Mouse (Mus musculus): ENCODE measurements around the gene Cyp24a1.
A peak's percentile ranks its signal among the peaks of the same experiment; 100 is the strongest.

Gene Cyp24a1

DNA sequence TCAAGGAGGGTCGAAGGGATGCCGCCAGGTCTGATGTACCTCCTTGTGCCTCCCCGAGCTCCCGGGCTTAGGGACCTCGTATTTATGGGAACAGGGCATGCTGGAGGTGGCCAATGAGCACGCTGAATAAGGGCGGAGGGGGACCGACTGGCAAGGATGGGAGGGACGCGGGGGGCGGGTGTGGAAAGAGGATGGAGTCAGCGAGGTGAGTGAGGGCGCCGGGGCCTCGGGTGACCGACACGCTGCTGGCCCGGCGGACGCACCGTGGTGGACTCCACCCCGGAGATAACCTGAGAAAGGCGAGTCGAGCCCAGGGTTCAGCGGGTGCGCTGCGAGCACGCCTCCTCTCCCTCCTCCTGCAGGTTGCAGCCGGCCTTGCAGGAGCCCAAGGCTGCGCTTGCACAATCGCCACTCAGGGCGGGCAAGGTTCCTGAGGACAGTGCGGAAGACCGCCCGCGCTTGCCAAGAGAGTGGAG is at the start of gene Cyp24a1:
Gene Cyp24a1, minus strand, starts transcription at position 55 of the 476 bp plus-strand sequence.
- no peak for DNase-seq (ENCODE audit: low spot score in 2 of 2)

DNA sequence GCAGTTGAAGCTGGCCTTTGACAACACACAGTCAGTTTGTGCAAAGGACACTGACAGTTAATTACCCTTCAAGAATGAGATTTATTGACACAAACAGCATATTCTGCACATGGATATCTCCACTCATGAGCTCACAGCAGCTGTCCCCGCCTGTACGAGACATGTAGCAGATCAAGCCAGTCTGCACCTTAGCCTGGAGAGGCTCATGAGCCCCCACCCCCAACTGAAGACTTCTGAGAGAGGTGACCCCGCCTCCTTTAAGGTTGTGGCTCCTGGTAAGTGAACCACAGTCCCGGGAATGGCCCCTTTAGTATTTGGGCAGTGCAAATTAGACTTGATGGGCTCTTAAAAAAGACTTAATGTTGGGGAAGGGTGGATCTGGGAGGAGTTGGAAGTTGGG is 48.8 kb upstream of the Cyp24a1 start:
- no peak for DNase-seq (ENCODE audit: low spot score in 2 of 2)

DNA sequence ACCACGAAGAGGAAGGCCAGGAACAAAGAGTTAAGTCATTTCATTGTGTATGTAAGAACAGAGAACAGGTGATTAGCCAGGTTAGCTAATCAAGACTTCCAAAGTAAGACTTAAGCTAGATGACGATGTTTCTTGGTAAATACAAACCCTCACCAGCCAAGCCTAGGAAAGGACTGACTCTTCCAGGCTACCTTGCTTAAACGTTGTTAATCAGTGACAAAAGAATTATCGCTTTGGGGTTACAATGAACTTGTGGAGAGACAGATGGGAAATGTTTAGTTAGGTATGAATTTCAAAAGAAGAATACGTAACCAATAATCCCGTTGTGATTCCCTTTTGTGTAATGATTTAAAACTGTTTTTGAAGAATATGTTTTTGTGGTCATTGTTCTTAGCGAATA is 48.0 kb upstream of the Cyp24a1 start:
- DNase-seq (ENCODE audit: low spot score in 2 of 2): no peak

- DNase-seq (ENCODE audit: low spot score in 2 of 2): no peak
These were observed 47.2 kb upstream of the Cyp24a1 start for GRCm38 (mm10) chr2:170544159-170544558.

GRCm38 (mm10) chr2:170543625-170544024 is 46.7 kb upstream of the Cyp24a1 start:
- DNase-seq (ENCODE audit: low spot score in 2 of 2): no peak

DNA sequence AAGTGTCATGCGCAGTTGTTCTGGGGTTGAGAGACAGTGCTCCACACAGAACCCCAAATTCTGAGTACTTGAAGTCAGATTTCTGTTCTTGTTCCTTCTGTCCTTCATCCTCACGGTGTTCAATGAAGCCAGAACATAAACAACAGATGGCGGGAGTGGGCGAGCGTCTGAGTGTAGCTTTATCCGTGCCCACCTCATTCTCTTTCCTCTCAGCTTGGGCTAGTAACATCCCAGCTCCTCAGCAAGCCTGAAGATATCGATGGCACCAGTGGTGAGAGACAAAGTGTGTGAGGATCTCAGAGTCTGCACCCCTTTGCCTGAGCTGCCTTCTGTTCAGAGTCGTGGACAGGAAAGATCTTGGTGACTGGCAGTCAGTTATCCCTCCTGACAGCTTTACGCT is 42.3 kb upstream of the Cyp24a1 start:
- DNase-seq (ENCODE audit: low spot score in 2 of 2): peak in 1 of 2 experiments; percentile 30

GRCm38 (mm10) chr2:170535841-170536240 is 38.9 kb upstream of the Cyp24a1 start:
- no peak for DNase-seq (ENCODE audit: low spot score in 2 of 2)

DNA sequence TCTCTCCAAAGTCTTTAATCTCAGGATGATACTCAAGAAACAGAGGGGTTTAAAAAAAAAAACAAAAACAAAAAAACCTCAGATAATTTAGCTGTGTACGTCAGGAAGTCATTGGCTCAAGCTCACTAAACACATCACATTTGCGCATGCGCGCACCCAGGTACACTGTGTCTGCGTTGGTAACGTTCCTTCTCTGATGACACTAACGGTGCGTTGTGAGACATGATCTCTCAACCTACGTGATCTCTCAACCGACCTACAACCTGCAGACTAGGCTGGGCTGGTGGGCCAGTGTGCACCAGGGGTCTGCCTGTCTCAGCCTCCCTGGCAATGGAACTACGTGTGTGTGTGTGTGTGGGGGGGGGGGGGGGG is 37.8 kb upstream of the Cyp24a1 start:
- DNase-seq (ENCODE audit: low spot score in 2 of 2): no peak

DNA sequence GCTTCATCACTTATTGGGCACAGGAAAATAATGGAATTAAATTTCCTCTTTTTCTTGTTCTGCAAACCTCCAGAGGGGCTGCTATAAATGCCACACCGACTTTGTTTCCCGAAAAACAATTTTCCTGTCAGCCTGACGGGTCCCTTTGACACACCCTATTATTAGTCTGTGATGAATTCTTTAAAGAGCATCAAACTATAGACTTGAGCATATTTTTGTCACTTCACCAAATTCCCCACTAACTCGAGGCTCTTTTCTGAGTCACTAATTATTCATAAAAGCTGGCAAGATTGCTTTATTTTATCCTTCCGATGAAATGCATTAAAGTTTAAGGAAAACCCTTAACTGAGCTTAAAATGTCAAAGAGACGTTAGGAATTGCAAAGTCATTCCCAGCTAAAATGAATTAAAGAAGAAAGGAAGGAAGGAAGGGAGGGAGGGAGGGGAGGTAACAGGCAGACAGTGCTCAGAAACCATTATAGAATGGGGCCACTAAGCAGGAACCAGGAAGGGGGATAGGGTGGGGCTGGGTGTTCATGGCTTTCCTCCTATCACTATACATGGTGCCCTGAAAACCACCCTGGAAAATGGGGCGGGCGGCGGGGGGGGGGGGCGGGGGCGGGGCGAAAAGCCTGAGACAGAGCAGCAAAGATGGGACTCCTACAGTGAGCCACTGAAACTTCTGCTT is 37.3 kb upstream of the Cyp24a1 start:
- no peak for DNase-seq (ENCODE audit: low spot score in 2 of 2)

DNA sequence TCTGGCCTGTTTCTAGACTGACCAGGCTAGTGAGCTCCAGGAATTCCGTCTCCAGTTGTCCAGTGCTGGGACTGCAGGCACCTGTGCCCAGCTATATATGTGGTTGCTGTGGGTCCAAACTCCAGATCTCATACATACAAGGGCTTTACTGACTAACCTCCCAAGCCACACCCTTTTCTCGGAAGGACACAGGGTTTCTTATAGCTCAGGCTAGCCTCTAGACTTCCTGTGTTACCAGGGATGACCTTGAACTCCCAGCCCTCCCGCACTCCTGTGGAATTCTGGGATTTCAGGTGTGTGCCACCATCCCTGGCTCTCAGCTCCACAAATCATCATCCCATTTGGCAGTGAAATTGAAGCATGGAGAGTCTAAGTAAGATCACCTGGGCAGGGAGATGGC is 33.3 kb upstream of the Cyp24a1 start:
- no peak for DNase-seq (ENCODE audit: low spot score in 2 of 2)

GRCm38 (mm10) chr2:170529766-170530165 is 32.8 kb upstream of the Cyp24a1 start:
- no peak for DNase-seq (ENCODE audit: low spot score in 2 of 2)

- no peak for DNase-seq (ENCODE audit: low spot score in 2 of 2)
These were observed 31.1 kb upstream of the Cyp24a1 start for GRCm38 (mm10) chr2:170528061-170528460.

GRCm38 (mm10) chr2:170526513-170526912 is 29.6 kb upstream of the Cyp24a1 start:
- DNase-seq (ENCODE audit: low spot score in 2 of 2): no peak

GRCm38 (mm10) chr2:170520321-170520971 is 23.5 kb upstream of the Cyp24a1 start:
- peak in 1 of 2 experiments; percentile 43 for DNase-seq (ENCODE audit: low spot score in 2 of 2)

DNA sequence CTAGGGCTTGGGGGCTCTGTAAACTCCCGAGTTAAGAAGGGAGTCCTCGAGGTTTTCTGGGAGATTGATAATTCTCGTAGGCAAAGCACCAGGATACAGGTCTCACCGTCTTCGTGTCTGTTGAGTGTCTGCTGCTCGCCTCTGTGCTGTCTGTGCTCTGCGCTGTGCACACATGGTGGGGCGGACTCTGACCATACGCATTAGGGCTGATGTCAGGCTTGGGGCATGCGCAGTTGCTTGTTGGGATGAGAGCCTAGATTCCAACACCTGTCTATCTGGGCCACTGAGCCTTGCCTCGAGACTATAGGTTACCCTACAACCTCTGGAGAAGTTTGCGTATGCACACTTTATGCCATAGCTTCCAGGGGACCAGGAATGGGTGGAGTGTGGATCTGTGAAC is 16.8 kb upstream of the Cyp24a1 start:
- no peak for DNase-seq (ENCODE audit: low spot score in 2 of 2)

- DNase-seq (ENCODE audit: low spot score in 2 of 2): peak; percentile 78 to 91
These were observed 14.3 kb upstream of the Cyp24a1 start for GRCm38 (mm10) chr2:170511073-170511891.

GRCm38 (mm10) chr2:170508821-170509220 is 11.9 kb upstream of the Cyp24a1 start:
- DNase-seq (ENCODE audit: low spot score in 2 of 2): peak; percentile 80 to 94

- peak; percentile 62 to 86 for DNase-seq (ENCODE audit: low spot score in 2 of 2)
These were observed 10.8 kb upstream of the Cyp24a1 start for GRCm38 (mm10) chr2:170507734-170508133.

GRCm38 (mm10) chr2:170503983-170504382 is 7.0 kb upstream of the Cyp24a1 start:
- DNase-seq (ENCODE audit: low spot score in 2 of 2): no peak

DNA sequence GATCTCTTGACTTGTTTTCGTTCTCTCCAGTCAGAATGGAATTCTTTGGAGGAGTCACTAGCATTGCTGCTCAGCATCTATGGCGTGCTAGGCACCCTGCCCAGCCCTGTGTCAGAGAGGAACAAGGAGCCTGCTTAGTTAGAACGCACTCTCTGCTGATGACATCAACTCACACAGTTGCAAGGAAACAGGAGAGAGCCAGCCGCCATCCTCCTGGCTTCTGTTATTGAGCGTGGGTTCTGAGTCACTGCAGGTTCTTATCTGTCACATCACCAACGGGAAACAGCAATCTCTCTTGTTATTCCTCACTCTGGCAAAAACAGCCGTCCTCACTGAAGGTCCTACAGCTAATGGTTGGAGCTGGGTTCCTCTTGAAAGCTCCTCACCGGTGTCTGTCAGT is 6.4 kb upstream of the Cyp24a1 start:
- no peak for DNase-seq (ENCODE audit: low spot score in 2 of 2)

GRCm38 (mm10) chr2:170498011-170498410 is 1.1 kb upstream of the Cyp24a1 start:
- no peak for DNase-seq (ENCODE audit: low spot score in 2 of 2)

- DNase-seq (ENCODE audit: low spot score in 2 of 2): no peak
These were observed 603 bp downstream of the Cyp24a1 start, which contains the start of gene Pfdn4 for GRCm38 (mm10) chr2:170496154-170496930. Gene Pfdn4 (plus strand): TSS chr2:170496428.

Measured in frontal cortex, postnatal 14 days (tissue).